Mouse (Mus musculus): Measurements from ENCODE around the gene Sult6b1.
A peak's percentile ranks its signal among the peaks of the same experiment; 100 is the strongest.

The Sult6b1 gene

DNA sequence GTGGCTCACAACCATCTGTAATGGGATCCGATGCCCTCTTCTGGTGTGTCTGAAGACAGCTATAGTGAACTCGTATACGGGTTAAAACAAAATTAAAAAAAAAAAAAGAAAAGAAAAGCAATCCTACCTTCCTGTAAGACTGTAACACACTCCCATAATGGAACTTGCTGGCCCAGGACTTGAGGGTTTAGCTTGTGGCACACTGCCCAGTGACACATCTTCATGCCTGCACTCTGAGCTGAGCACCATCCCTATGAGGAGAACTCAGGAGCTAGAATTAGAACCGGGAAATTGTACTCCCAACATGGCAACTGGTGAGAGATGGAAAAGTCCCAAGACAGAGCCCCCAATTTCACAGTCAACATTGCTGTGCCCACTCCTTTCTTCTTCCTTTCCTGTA is 23.5 kb downstream of the Sult6b1 start:
- DNase-seq (ENCODE audit: low read depth): no peak

DNA sequence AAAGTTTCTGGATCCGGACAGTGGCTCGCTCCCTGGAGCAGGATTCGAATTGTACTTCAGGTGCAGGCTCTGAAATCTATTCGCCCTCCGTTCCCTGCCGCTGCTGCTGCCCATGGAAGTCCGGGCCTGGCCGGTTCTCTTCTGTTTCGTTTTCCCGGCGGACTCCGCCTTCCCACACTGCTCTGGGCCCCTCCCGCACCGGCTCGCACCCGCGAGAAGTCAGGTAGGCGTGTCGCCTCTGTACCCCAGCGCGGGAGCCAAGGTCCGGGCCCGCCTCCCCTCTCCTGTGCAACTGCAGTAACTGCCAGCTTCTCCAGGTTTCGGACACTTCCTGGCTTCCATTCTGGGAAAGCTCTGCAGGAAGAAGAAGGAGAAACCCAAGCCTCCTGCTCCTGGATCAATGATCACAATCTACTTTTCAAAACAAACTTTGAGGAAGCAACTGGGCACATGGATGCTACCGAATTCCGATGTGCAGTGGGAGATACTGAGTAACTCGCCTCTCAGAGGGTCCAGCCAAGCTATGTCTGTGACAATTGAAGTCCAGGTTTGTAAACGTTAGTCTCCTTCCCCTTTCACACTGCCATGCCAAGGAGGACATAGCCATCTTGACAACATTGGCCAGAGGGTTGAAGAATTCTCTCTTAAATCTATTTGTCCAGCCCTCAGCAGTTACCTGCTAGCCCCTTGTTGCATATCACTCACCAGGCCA is 24.2 kb downstream of the Sult6b1 start, which contains the start of gene Eif2ak2:
Gene Eif2ak2, minus strand, starts transcription at position 173 of the 712 bp plus-strand sequence.
- peak; percentile 75 for DNase-seq (ENCODE audit: low read depth)

DNA sequence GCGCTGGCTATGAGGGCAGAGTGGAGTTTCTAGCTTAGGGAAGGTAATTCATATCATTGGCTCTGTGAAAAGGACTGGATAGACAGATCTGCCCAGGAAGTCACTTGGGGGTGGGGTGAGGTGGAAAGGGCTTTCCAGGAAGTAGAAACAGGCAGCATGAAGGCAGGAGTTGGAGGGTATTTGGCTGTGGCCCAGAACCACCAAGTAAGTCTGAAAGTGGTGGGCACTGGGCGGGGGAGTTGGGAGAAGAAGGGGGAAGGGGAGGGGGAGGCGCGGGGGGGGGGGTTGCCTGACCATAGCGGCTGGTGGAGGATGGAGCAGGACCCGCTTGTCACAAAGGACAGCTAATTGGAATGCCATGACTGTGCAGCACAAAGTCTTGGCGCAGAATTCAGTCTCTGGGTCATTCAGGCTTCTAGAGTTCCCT is 24.9 kb downstream of the Sult6b1 start:
- DNase-seq (ENCODE audit: low read depth): no peak

DNA sequence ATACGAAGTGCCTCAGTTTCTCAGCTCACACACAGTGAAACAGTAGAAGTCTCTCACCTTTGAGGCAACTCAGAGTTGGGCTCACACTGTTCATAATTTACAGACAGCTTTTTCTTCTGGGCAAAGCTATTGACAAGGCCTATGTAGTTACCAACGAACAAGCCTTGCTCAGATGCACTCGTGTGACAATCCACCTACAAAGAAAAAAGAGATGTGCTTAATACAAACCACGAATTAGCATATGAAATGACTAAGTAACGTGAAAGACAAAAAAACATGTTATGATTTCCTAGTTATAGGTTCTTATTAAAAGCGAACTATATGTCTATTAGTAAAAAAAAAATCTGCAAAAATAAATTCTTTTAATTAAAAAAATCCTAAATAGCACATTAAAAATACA is 32.9 kb downstream of the Sult6b1 start:
- DNase-seq (ENCODE audit: low read depth): no peak

DNA sequence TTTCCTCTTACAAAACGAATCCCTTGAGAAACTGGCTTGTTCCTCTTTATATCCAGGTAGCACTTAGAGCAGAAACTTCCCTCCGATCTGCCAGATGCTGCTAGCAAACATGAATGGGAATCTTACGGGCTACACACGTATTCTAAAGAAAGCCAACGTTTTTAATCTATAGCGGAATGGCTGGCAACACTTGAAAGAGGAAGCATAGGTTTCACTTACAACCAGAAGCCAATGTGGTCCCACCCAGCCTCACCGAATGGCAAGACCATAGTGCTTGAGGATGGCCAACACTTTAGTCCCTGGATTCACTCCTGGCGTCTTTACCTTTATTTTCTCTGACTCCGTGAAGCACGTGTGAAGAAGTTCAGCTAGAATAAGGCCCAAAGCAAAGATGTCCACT is 50.5 kb downstream of the Sult6b1 start:
- no peak for DNase-seq (ENCODE audit: low read depth)

DNA sequence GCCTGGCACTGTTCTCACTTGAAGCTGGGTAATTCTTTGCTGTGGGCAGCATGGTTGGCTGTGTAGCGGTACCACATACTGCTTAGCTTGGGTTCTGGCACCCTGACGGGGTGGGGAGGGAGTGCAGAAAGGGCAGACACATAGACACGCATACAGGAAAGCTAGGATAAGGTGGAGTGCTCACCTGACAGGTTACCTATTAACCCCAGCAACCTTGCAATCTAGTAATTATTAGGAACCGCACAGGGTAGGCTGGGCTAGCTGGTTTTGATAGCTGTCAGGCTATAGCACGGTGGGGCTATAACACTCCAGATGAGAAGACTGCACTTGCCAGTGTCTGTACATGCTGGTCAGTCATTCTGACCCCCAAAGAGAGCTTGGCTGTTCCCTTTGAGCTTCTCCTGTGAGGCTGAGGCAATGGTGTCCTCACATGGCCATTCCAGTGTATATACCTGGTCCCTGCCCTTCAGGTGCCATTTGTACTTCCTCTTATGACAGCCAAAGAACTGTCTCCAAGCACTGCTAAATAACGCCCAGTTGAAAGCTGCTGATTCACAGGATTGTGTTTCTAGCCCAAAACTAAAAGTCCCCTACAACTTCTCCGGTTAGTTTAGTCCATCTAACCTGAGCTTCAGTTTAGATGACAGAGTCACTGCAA is 64.4 kb downstream of the Sult6b1 start:
- DNase-seq (ENCODE audit: low read depth): no peak

DNA sequence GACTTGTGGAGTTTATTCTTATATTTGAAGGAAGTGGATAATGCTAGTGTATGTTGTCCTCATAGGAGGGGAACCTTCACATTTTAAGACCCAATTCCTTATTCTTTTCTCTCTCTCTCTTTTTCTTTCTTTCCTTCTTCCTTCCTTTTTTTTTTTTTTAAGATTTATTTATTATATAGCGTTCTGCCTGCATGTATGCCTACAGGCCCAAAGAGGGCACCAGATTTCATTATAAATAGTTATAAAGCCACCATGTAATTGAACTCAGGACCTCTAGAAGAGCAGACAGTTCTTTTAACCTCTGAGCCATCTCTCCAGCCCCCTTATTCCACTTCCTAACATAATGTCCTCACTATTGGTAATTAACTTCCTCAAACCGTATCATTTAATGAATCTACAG is 70.7 kb downstream of the Sult6b1 start:
- no peak for DNase-seq (ENCODE audit: low read depth)

DNA sequence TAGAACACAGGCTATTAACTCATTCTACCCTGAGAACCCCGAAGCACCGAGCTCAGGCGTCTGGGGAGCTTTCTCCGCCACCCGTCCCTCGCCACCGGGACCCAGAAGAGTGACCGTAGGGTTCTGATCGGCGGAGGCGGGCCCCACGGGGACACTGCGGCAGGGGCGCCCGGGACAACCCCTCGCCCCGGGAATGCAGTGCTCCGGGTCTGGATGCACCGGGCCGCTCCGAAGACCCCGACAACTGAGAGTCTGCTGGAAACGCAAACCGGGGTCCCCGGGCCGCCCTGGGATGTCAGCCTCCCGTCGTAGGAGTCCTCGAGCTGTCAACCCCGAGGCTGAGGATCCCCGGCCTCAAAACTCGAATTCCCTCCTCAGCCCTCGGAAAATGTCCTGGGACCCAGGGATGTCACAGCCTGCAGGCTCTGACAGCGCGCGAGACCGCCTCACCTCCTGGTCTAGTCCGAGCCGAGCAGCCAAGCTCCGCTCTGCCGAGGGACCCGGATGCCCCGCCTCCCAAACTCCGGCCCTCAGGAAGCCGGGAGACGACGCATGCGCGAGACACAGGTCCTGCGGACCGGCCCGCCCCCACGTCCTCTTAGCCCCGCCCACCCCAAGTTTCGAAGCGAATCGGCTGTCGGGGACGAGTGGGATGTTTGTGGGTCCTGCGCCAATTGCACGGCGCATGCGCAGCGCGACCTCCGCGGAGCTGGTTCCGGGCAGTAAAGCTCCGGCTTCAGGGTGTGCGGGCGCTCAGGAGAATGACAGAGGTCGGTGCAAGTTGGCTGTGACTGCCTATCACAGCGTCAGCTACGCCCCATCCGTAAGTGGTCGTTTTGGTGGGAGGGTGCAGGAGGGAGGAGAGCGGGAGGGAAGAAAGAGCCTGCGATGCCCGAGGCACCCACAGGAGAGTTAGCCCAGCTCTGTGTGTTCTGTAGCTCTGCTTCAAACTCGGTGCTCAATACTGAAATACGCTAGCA is 71.6 kb downstream of the Sult6b1 start, which contains the start of the genes Heatr5b and Gpatch11:
Gene Heatr5b, minus strand, starts transcription at position 509 of the 980 bp plus-strand sequence.
Gene Gpatch11, plus strand, starts transcription at position 712 of the 980 bp plus-strand sequence.
- peak; percentile 96 for DNase-seq (ENCODE audit: low read depth)

Data from fibroblast of lung, adult 2 months (primary cell).